Mouse (Mus musculus): ENCODE results near the gene Kazald1. TPM values are rescaled to one million over a fixed set of nuclear protein-coding genes. Genes with fewer than 3 reads are reported as not detected.

The Kazald1 gene
- polyA plus RNA-seq, 1 experiment, result 9.1 TPM

- no peak overlapping the region for H3K27ac ChIP-seq (ENCODE audit: insufficient read depth, low read length)
- H3K4me1 ChIP-seq (ENCODE audit: control insufficient read depth, insufficient read depth, low read length), result no peaks in the 10 kb centered on the region
- TF ChIP-seq CTCF (IDR thresholded peaks at IDR 0.05; ENCODE audit: extremely low read depth, insufficient read depth, low read length) (peak; percentile 91), POLR2A (IDR thresholded peaks at IDR 0.05; ENCODE audit: extremely low read depth, insufficient read depth, low read length) (no peak)
- no peak overlapping the region for H3K4me3 ChIP-seq (ENCODE audit: insufficient read depth, low read length)
Measured at GRCm38 (mm10) chr19:45081279-45081678, 6.2 kb downstream of the Kazald1 start.

GRCm38 (mm10) chr19:45081841-45082550, 7.0 kb downstream of the Kazald1 start:
- TF ChIP-seq CTCF (IDR thresholded peaks at IDR 0.05; ENCODE audit: extremely low read depth, insufficient read depth, low read length) (peak; percentile 48), POLR2A (IDR thresholded peaks at IDR 0.05; ENCODE audit: extremely low read depth, insufficient read depth, low read length) (no peak)
- no peak overlapping the region for H3K27ac ChIP-seq (ENCODE audit: insufficient read depth, low read length)
- H3K4me3 ChIP-seq (ENCODE audit: insufficient read depth, low read length), result no peak overlapping the region
- H3K4me1 ChIP-seq (ENCODE audit: control insufficient read depth, insufficient read depth, low read length), result no peaks in the 10 kb centered on the region

- no peaks in the 10 kb centered on the region for H3K4me1 ChIP-seq (ENCODE audit: control insufficient read depth, insufficient read depth, low read length)
- no peak overlapping the region for H3K4me3 ChIP-seq (ENCODE audit: insufficient read depth, low read length)
- no peak for TF ChIP-seq CTCF (IDR thresholded peaks at IDR 0.05; ENCODE audit: extremely low read depth, insufficient read depth, low read length)
- TF ChIP-seq POLR2A (IDR thresholded peaks at IDR 0.05; ENCODE audit: extremely low read depth, insufficient read depth, low read length), result no peak
- no peak overlapping the region for H3K27ac ChIP-seq (ENCODE audit: insufficient read depth, low read length)
Measured at GRCm38 (mm10) chr19:45097868-45098267, 22.8 kb downstream of the Kazald1 start.

- Histone ChIP-seq H3K4me3 (ENCODE audit: insufficient read depth, low read length) (no peak overlapping the region), H3K4me1 (ENCODE audit: control insufficient read depth, insufficient read depth, low read length) (no peaks in the 10 kb centered on the region)
- TF ChIP-seq CTCF (IDR thresholded peaks at IDR 0.05; ENCODE audit: extremely low read depth, insufficient read depth, low read length) (no peak), POLR2A (IDR thresholded peaks at IDR 0.05; ENCODE audit: extremely low read depth, insufficient read depth, low read length) (no peak)
Measured at GRCm38 (mm10) chr19:45100486-45101270, 25.6 kb downstream of the Kazald1 start.

GRCm38 (mm10) chr19:45105591-45105990, 30.6 kb downstream of the Kazald1 start:
- Histone ChIP-seq H3K4me3 (ENCODE audit: insufficient read depth, low read length) (no peak overlapping the region), H3K4me1 (ENCODE audit: control insufficient read depth, insufficient read depth, low read length) (no peaks in the 10 kb centered on the region), H3K27ac (ENCODE audit: insufficient read depth, low read length) (no peak overlapping the region)
- TF ChIP-seq POLR2A (IDR thresholded peaks at IDR 0.05; ENCODE audit: extremely low read depth, insufficient read depth, low read length) (no peak), CTCF (IDR thresholded peaks at IDR 0.05; ENCODE audit: extremely low read depth, insufficient read depth, low read length) (no peak)

More at GRCm38 (mm10) chr19:45100486-45101270, 25.6 kb downstream of the Kazald1 start:
- H3K27ac ChIP-seq (ENCODE audit: insufficient read depth, low read length), result no peak overlapping the region

- Histone ChIP-seq H3K27ac (ENCODE audit: insufficient read depth, low read length) (no peak overlapping the region), H3K4me1 (ENCODE audit: control insufficient read depth, insufficient read depth, low read length) (no peaks in the 10 kb centered on the region), H3K4me3 (ENCODE audit: insufficient read depth, low read length) (no peak overlapping the region)
- TF ChIP-seq POLR2A (IDR thresholded peaks at IDR 0.05; ENCODE audit: extremely low read depth, insufficient read depth, low read length) (no peak), CTCF (IDR thresholded peaks at IDR 0.05; ENCODE audit: extremely low read depth, insufficient read depth, low read length) (no peak)
Measured at GRCm38 (mm10) chr19:45106689-45107088, 31.6 kb downstream of the Kazald1 start.

GRCm38 (mm10) chr19:45110681-45111080, 35.6 kb downstream of the Kazald1 start:
- no peaks in the 10 kb centered on the region for H3K4me1 ChIP-seq (ENCODE audit: control insufficient read depth, insufficient read depth, low read length)
- no peak overlapping the region for H3K27ac ChIP-seq (ENCODE audit: insufficient read depth, low read length)
- TF ChIP-seq CTCF (IDR thresholded peaks at IDR 0.05; ENCODE audit: extremely low read depth, insufficient read depth, low read length) (no peak), POLR2A (IDR thresholded peaks at IDR 0.05; ENCODE audit: extremely low read depth, insufficient read depth, low read length) (no peak)
- H3K4me3 ChIP-seq (ENCODE audit: insufficient read depth, low read length), result no peak overlapping the region

- Histone ChIP-seq H3K4me1 (ENCODE audit: control insufficient read depth, insufficient read depth, low read length) (no peaks in the 10 kb centered on the region), H3K4me3 (ENCODE audit: insufficient read depth, low read length) (no peak overlapping the region), H3K27ac (ENCODE audit: insufficient read depth, low read length) (no peak overlapping the region)
- TF ChIP-seq POLR2A (IDR thresholded peaks at IDR 0.05; ENCODE audit: extremely low read depth, insufficient read depth, low read length) (no peak), CTCF (IDR thresholded peaks at IDR 0.05; ENCODE audit: extremely low read depth, insufficient read depth, low read length) (no peak)
Measured at GRCm38 (mm10) chr19:45112444-45112843, 37.4 kb downstream of the Kazald1 start.

- TF ChIP-seq CTCF (IDR thresholded peaks at IDR 0.05; ENCODE audit: extremely low read depth, insufficient read depth, low read length) (no peak), POLR2A (IDR thresholded peaks at IDR 0.05; ENCODE audit: extremely low read depth, insufficient read depth, low read length) (no peak)
- Histone ChIP-seq H3K27ac (ENCODE audit: insufficient read depth, low read length) (no peak overlapping the region), H3K4me3 (ENCODE audit: insufficient read depth, low read length) (no peak overlapping the region), H3K4me1 (ENCODE audit: control insufficient read depth, insufficient read depth, low read length) (no peaks in the 10 kb centered on the region)
Measured at GRCm38 (mm10) chr19:45113791-45114460, 38.9 kb downstream of the Kazald1 start.

Measured in cortical plate, adult 2 months (tissue).